Mouse (Mus musculus) kidney, embryonic 15.5 days (tissue): Measurements from ENCODE around the gene Map4k4. TPM values are rescaled to one million over a fixed set of nuclear protein-coding genes. Genes with fewer than 3 reads are reported as not detected.

ENCODE experiments used
- ATAC-seq: fragments of 200-750 bp; cut with Nextera tagmentation; replicated peaks from 2 replicates; pipeline ENCODE4 v1.8.0; 2017; ENCODE audit warnings: moderate TSS enrichment; ENCODE audit not compliant: low FRiP score
- H3K27ac ChIP-seq: fragments of 300-500 bp; sonication (generic); 2 replicates; pipeline ENCODE4 v1.5.1; 2015; ENCODE audit warnings: mild to moderate bottlenecking, inconsistent platforms
- H3K27me3 ChIP-seq: fragments of 300-500 bp; sonication (generic); 2 replicates; pipeline ENCODE4 v1.6.1; 2015; ENCODE audit warnings: inconsistent platforms
- H3K36me3 ChIP-seq: fragments of 300-500 bp; sonication (generic); 2 replicates; pipeline ENCODE4 v1.6.1; 2015; ENCODE audit warnings: inconsistent platforms
- H3K4me1 ChIP-seq: fragments of 300-500 bp; sonication (generic); 2 replicates; pipeline ENCODE4 v1.6.1; 2015; ENCODE audit warnings: inconsistent platforms
- H3K4me2 ChIP-seq: fragments of 300-500 bp; sonication (generic); 2 replicates; pipeline ENCODE4 v1.6.1; 2015; ENCODE audit warnings: moderate library complexity, mild to moderate bottlenecking, inconsistent platforms
- H3K4me3 ChIP-seq: fragments of 300-500 bp; sonication (generic); replicated peaks from 2 replicates; pipeline ENCODE4 v1.5.1; 2015; ENCODE audit warnings: mild to moderate bottlenecking, inconsistent platforms
- H3K9ac ChIP-seq: fragments of 300-500 bp; sonication (generic); 2 replicates; pipeline ENCODE4 v1.6.1; 2015; ENCODE audit warnings: mild to moderate bottlenecking, inconsistent platforms
- H3K9me3 ChIP-seq: fragments of 300-500 bp; sonication (generic); replicated peaks from 2 replicates; pipeline ENCODE4 v1.6.1; 2016; ENCODE audit warnings: inconsistent platforms
- WGBS: fragments of 180-500 bp; shearing (Covaris S2); methylation state at CpG from one replicate; pipeline ENCODE4 v1.1.7; 2015; ENCODE audit warnings: mixed read lengths; 5-methylcytosine and 5-hydroxymethylcytosine counted together
- polyA plus RNA-seq: library from polyadenylated mRNA; unstranded; fragments of >200 nt; fragmentation: Nextera tagmentation; extraction: Ambion mirVana; gene quantifications from 2 replicates; pipeline ENCODE4 v1.2.1, GENCODE M21; 2015

The Map4k4 gene
- polyA plus RNA-seq, 1 experiment from 2014 or later = 33.5 TPM

GRCm38 (mm10) chr1:39976107-39976506, 75.4 kb downstream of the Map4k4 start:
- Histone ChIP-seq H3K27me3 (no peaks in the 10 kb centered on the region), H3K36me3 (peaks cover 74% of the 10 kb centered on the region), H3K9me3 (no peaks in the 10 kb centered on the region), H3K9ac (no peak overlapping the region), H3K27ac (no peak overlapping the region), H3K4me1 (peaks cover 23% of the 10 kb centered on the region), H3K4me3 (no peak overlapping the region), H3K4me2 (no peak overlapping the region)
- no peak for ATAC-seq
- WGBS = 90% methylated on average over 2 of the region's 2 CpGs

- no peak overlapping the region for H3K9ac ChIP-seq
- H3K4me3 ChIP-seq = no peak overlapping the region
- peaks cover 20% of the 10 kb centered on the region for H3K4me1 ChIP-seq
- no peak overlapping the region for H3K27ac ChIP-seq
- ATAC-seq = no peak
- no peak overlapping the region for H3K4me2 ChIP-seq
- 75% methylated on average over 11 of the region's 11 CpGs for WGBS
- no peaks in the 10 kb centered on the region for H3K27me3 ChIP-seq
- peaks cover 84% of the 10 kb centered on the region for H3K36me3 ChIP-seq
- H3K9me3 ChIP-seq = no peaks in the 10 kb centered on the region
Observed at GRCm38 (mm10) chr1:39976847-39977744, 76.4 kb downstream of the Map4k4 start.

- no peak for ATAC-seq
- WGBS = 79% methylated on average over 20 of the region's 20 CpGs
- Histone ChIP-seq H3K27me3 (no peaks in the 10 kb centered on the region), H3K4me1 (peaks cover 14% of the 10 kb centered on the region; the same call in 1 of the 2 replicates), H3K9me3 (no peaks in the 10 kb centered on the region), H3K9ac (no peak overlapping the region), H3K36me3 (peaks cover 93% of the 10 kb centered on the region), H3K4me3 (no peak overlapping the region), H3K4me2 (no peak overlapping the region), H3K27ac (no peak overlapping the region)
Observed at GRCm38 (mm10) chr1:39978781-39979486, 78.2 kb downstream of the Map4k4 start.

GRCm38 (mm10) chr1:39980314-39981290, 79.9 kb downstream of the Map4k4 start:
- Histone ChIP-seq H3K36me3 (peaks cover 92% of the 10 kb centered on the region), H3K4me3 (no peak overlapping the region), H3K4me1 (peaks cover 14% of the 10 kb centered on the region; the same call in 1 of the 2 replicates), H3K27ac (peak overlapping the region; percentile 41; the same call in 1 of the 2 replicates), H3K9me3 (no peaks in the 10 kb centered on the region), H3K4me2 (no peak overlapping the region), H3K27me3 (no peaks in the 10 kb centered on the region), H3K9ac (no peak overlapping the region)
- ATAC-seq = peak; percentile 56; the same call in 1 of the 2 replicates
- WGBS = 80% methylated on average over 15 of the region's 15 CpGs

GRCm38 (mm10) chr1:39981970-39982369, 81.3 kb downstream of the Map4k4 start:
- Histone ChIP-seq H3K9ac (no peak overlapping the region), H3K27ac (no peak overlapping the region), H3K9me3 (no peaks in the 10 kb centered on the region), H3K27me3 (no peaks in the 10 kb centered on the region), H3K4me3 (no peak overlapping the region), H3K4me1 (peaks cover 14% of the 10 kb centered on the region; the same call in 1 of the 2 replicates), H3K4me2 (no peak overlapping the region), H3K36me3 (peaks cover 93% of the 10 kb centered on the region)
- no peak for ATAC-seq
- whole genome bisulfite sequencing = 64% methylated on average over 3 of the region's 3 CpGs

GRCm38 (mm10) chr1:39982727-39983487, 82.2 kb downstream of the Map4k4 start:
- peaks cover 14% of the 10 kb centered on the region; the same call in 1 of the 2 replicates for H3K4me1 ChIP-seq
- no peaks in the 10 kb centered on the region for H3K9me3 ChIP-seq
- H3K4me2 ChIP-seq = no peak overlapping the region
- no peak for ATAC-seq
- peaks cover 93% of the 10 kb centered on the region for H3K36me3 ChIP-seq
- no peaks in the 10 kb centered on the region for H3K27me3 ChIP-seq
- H3K9ac ChIP-seq = no peak overlapping the region
- 69% methylated on average over 13 of the region's 13 CpGs for WGBS
- H3K4me3 ChIP-seq = no peak overlapping the region
- H3K27ac ChIP-seq = no peak overlapping the region

- H3K4me3 ChIP-seq = no peak overlapping the region
- H3K27me3 ChIP-seq = no peaks in the 10 kb centered on the region
- H3K9me3 ChIP-seq = no peaks in the 10 kb centered on the region
- no peak for ATAC-seq
- H3K27ac ChIP-seq = no peak overlapping the region
- H3K36me3 ChIP-seq = peaks cover 93% of the 10 kb centered on the region
- 85% methylated on average over 9 of the region's 9 CpGs for WGBS
- peaks cover 14% of the 10 kb centered on the region; the same call in 1 of the 2 replicates for H3K4me1 ChIP-seq
- no peak overlapping the region for H3K4me2 ChIP-seq
- no peak overlapping the region for H3K9ac ChIP-seq
Observed at GRCm38 (mm10) chr1:39984331-39984730, 83.6 kb downstream of the Map4k4 start.

GRCm38 (mm10) chr1:39986820-39987219, 86.1 kb downstream of the Map4k4 start:
- 84% methylated on average over 9 of the region's 9 CpGs for WGBS
- H3K9ac ChIP-seq = no peak overlapping the region
- no peak for ATAC-seq
- no peak overlapping the region for H3K27ac ChIP-seq
- H3K4me1 ChIP-seq = peaks cover 4% of the 10 kb centered on the region; the same call in 1 of the 2 replicates
- H3K36me3 ChIP-seq = peaks cover 91% of the 10 kb centered on the region
- no peak overlapping the region for H3K4me2 ChIP-seq
- no peaks in the 10 kb centered on the region for H3K27me3 ChIP-seq
- no peaks in the 10 kb centered on the region for H3K9me3 ChIP-seq
- no peak overlapping the region for H3K4me3 ChIP-seq

- no peak for ATAC-seq
- Histone ChIP-seq H3K9ac (no peak overlapping the region), H3K4me1 (no peaks in the 10 kb centered on the region), H3K27ac (no peak overlapping the region), H3K4me3 (no peak overlapping the region), H3K36me3 (peaks cover 93% of the 10 kb centered on the region), H3K27me3 (no peaks in the 10 kb centered on the region), H3K4me2 (no peak overlapping the region), H3K9me3 (no peaks in the 10 kb centered on the region)
- WGBS = 70% methylated on average over 12 of the region's 12 CpGs
Observed at GRCm38 (mm10) chr1:39988841-39989240, 88.1 kb downstream of the Map4k4 start.

- no peak for ATAC-seq
- H3K4me1 ChIP-seq = no peaks in the 10 kb centered on the region
Observed at GRCm38 (mm10) chr1:39990041-39990440, 89.3 kb downstream of the Map4k4 start.

GRCm38 (mm10) chr1:39993921-39994320, 93.2 kb downstream of the Map4k4 start:
- Histone ChIP-seq H3K9ac (no peak overlapping the region), H3K4me2 (no peak overlapping the region), H3K9me3 (no peaks in the 10 kb centered on the region), H3K27me3 (no peaks in the 10 kb centered on the region), H3K4me3 (no peak overlapping the region), H3K4me1 (no peaks in the 10 kb centered on the region), H3K36me3 (peaks cover 95% of the 10 kb centered on the region), H3K27ac (no peak overlapping the region)
- WGBS = 89% methylated on average over 7 of the region's 7 CpGs
- ATAC-seq = no peak

More at GRCm38 (mm10) chr1:39990041-39990440, 89.3 kb downstream of the Map4k4 start:
- Histone ChIP-seq H3K27ac (no peak overlapping the region), H3K4me2 (no peak overlapping the region), H3K9ac (no peak overlapping the region), H3K4me3 (no peak overlapping the region), H3K36me3 (peaks cover 94% of the 10 kb centered on the region), H3K9me3 (no peaks in the 10 kb centered on the region), H3K27me3 (no peaks in the 10 kb centered on the region)
- WGBS = 89% methylated on average over 9 of the region's 9 CpGs
